Comparison of ENCODE assay signal across 31 mouse cellular contexts in the genomic region with DNA sequence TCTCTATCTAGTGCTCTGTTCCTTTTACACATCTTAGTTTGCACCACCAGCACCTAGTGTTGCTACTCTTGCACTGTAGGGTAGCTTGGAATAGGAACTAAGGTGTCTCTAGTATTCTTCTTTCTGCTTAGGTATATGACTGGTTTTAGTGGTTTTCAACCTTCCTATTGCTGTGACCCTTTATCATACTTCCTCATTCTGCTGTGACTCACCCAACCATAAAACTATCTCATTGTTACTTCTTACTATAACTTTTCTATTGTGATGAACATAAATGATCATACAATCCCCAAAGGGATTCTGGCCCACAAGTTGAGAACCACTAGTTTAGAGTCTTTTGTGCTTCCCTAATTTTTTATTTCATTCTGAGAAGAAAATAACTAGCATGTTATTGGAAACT.
DNase-seq lines count a peak whose midpoint lies in the region; ATAC-seq and TF ChIP-seq lines count a peak whose summit lies in the region.
"Had no signal": no experiment of that assay in that cellular context is flagged by ENCODE, and none has a peak within 500 bp of the region (broad histone marks: within the 10 kb centered on the region; RNA-seq: fewer than 3 reads in every experiment).

No protein-coding gene starts in this region.

- no peak for TF ChIP-seq CTCF in G1E (IDR thresholded peaks at IDR 0.05; ENCODE audit: low read depth, low read length)

- H3K9ac ChIP-seq in forebrain, embryonic 15.5 days (replicated peaks): no peak overlapping the region
- H3K9ac ChIP-seq: embryonic facial prominence, embryonic 13.5 days; forebrain, embryonic 12.5 days; heart, embryonic 12.5 days; heart, embryonic 15.5 days; hindbrain, embryonic 13.5 days had no signal

- H3K4me2 ChIP-seq in forebrain, embryonic 15.5 days (replicated peaks): no peak overlapping the region
- H3K4me2 ChIP-seq: embryonic facial prominence, embryonic 13.5 days; forebrain, embryonic 12.5 days; heart, embryonic 12.5 days; heart, embryonic 15.5 days; hindbrain, embryonic 13.5 days had no signal

- ATAC-seq in G1E (ENCODE audit: extremely low read depth, insufficient number of reproducible peaks, low FRiP score, poor library complexity, severe bottlenecking): peak; percentile 72
- peak; percentile 52 for ATAC-seq in megakaryocyte, adult 5-6 weeks (ENCODE audit: poor library complexity, severe bottlenecking)
- ATAC-seq in CD4-positive, CD25-positive, alpha-beta regulatory T cell, adult 4 months: no peak
- ATAC-seq in forebrain, embryonic 15.5 days (replicated peaks): no peak
- ATAC-seq: activated CD4-positive, CD25-positive, alpha-beta regulatory T cell, adult 4 months; forebrain, embryonic 16.5 days; hindbrain, postnatal 0 days; inflammation-experienced regulatory T-cells, adult 6 months; intestine, embryonic 16.5 days had no signal

- H3K27ac ChIP-seq in forebrain, embryonic 15.5 days (replicated peaks): no peak overlapping the region
- H3K27ac ChIP-seq: embryonic facial prominence, embryonic 10.5 days; embryonic facial prominence, embryonic 13.5 days; forebrain, embryonic 12.5 days; heart, embryonic 15.5 days; hindbrain, embryonic 10.5 days; hindbrain, embryonic 13.5 days; hindbrain, postnatal 0 days had no signal

- H3K4me3 ChIP-seq in G1E (ENCODE audit: low read depth, low read length): no peak overlapping the region
- H3K4me3 ChIP-seq in forebrain, embryonic 15.5 days: no peak overlapping the region
- H3K4me3 ChIP-seq: embryonic facial prominence, embryonic 10.5 days; embryonic facial prominence, embryonic 13.5 days; erythroblast, embryonic 14.5 days; forebrain, embryonic 12.5 days; heart, embryonic 12.5 days; heart, embryonic 15.5 days; hindbrain, embryonic 10.5 days; hindbrain, embryonic 13.5 days had no signal

- no peaks in the 10 kb centered on the region for H3K36me3 ChIP-seq in G1E (replicated peaks)
- H3K36me3 ChIP-seq in forebrain, embryonic 15.5 days: no peaks in the 10 kb centered on the region
- H3K36me3 ChIP-seq: embryonic facial prominence, embryonic 10.5 days; embryonic facial prominence, embryonic 13.5 days; forebrain, embryonic 12.5 days; heart, embryonic 12.5 days; heart, embryonic 15.5 days; hindbrain, embryonic 10.5 days; hindbrain, embryonic 13.5 days had no signal

- DNase-seq in G1E (ENCODE audit: low spot score): no peak
- peak; percentile 3 for DNase-seq in c-Kit-positive CD71-negative TER-119-negative erythroid progenitor cells, embryonic 14.5 days (ENCODE audit: low read depth)
- no peak for DNase-seq in layer of hippocampus, adult 11-12 months (ENCODE audit: low spot score)
- DNase-seq in layer of hippocampus, adult 18-20 months (ENCODE audit: low spot score in 2 of 2): no peak
- DNase-seq: adrenal gland, adult 8-10 months; adrenal gland, postnatal 25 days; cerebellum, adult 11 months; cerebellum, adult 2 months; cerebellum, adult 9-11 months; cerebellum, postnatal 25 days; embryo, embryonic 11 days; gastrocnemius, postnatal 10 days; heart, adult 18-20 months; heart, postnatal 10 days; heart, postnatal 36 days had no signal

- no peaks in the 10 kb centered on the region for H3K9me3 ChIP-seq in G1E (replicated peaks)
- no peaks in the 10 kb centered on the region for H3K9me3 ChIP-seq in forebrain, embryonic 15.5 days
- H3K9me3 ChIP-seq: embryonic facial prominence, embryonic 10.5 days; embryonic facial prominence, embryonic 13.5 days; forebrain, embryonic 12.5 days; heart, embryonic 12.5 days; heart, embryonic 15.5 days; hindbrain, embryonic 10.5 days; hindbrain, embryonic 13.5 days had no signal

- no peaks in the 10 kb centered on the region for H3K27me3 ChIP-seq in G1E (ENCODE audit: insufficient read depth, low read length)
- H3K27me3 ChIP-seq in forebrain, embryonic 15.5 days: no peaks in the 10 kb centered on the region
- H3K27me3 ChIP-seq: embryonic facial prominence, embryonic 13.5 days; forebrain, embryonic 12.5 days; heart, embryonic 12.5 days; heart, embryonic 15.5 days; hindbrain, embryonic 13.5 days had no signal

- peaks cover 8% of the 10 kb centered on the region; the same call in 1 of the 2 replicates for H3K4me1 ChIP-seq in G1E (ENCODE audit: insufficient read depth, low read depth, low read length)
- H3K4me1 ChIP-seq in forebrain, embryonic 15.5 days: no peaks in the 10 kb centered on the region
- H3K4me1 ChIP-seq: embryonic facial prominence, embryonic 10.5 days; embryonic facial prominence, embryonic 13.5 days; forebrain, embryonic 12.5 days; heart, embryonic 12.5 days; heart, embryonic 15.5 days; hindbrain, embryonic 10.5 days; hindbrain, embryonic 13.5 days had no signal

Comparison
In these comparisons a context has a peak if more than half of its experiments do, and no peak if none do; other contexts are left out.
1. ATAC-seq: peak in G1E (single experiment) and megakaryocyte, adult 5-6 weeks (single experiment); none in CD4-positive, CD25-positive, alpha-beta regulatory T cell, adult 4 months (single experiment) and forebrain, embryonic 15.5 days (single experiment).